Mouse (Mus musculus) left cerebral cortex, postnatal 14 days (tissue): ENCODE data around the gene Slc22a15. TPM values are rescaled to one million over a fixed set of nuclear protein-coding genes. Genes with fewer than 3 reads are reported as not detected.
"Not testable (repeated sequence)": the region's sequence is repeated elsewhere in the genome, so short reads cannot be mapped to it uniquely, and the experiment has no call there.

Source experiments
- DNase-seq, 2 experiments: peaks; one replicate each; pipeline ENCODE4 v3.0.0; 2021 to 2022; ENCODE audit warnings: low spot score in 2 of 2, mixed read lengths in 1 of 2
- intact Hi-C: fragments of 180-260 bp; cut with DNase I; formaldehyde crosslinking; loops from one replicate; pipeline ENCODE4 v1.15.1; 2025
- total RNA-seq, 2 experiments: library from RNA; stranded (reverse); gene quantifications; 2 replicates each; pipeline ENCODE4 v1.2.3; 2021

The Slc22a15 gene
- total RNA-seq, 2 experiments from 2014 or later = 8.3 to 9.3 TPM

- DNase-seq = no peak
- intact Hi-C loops = loop anchor here (10.0 kb wide), 1 partner anchor 415 kb away; no protein-coding TSS in a partner anchor
Observed at GRCm38 (mm10) chr3:101829881-101830616, 94.2 kb downstream of the Slc22a15 start.

- intact Hi-C loops = no loop called here
- DNase-seq = no peak
Observed at GRCm38 (mm10) chr3:101828595-101828994, 95.7 kb downstream of the Slc22a15 start.

GRCm38 (mm10) chr3:101827220-101827715, 97.0 kb downstream of the Slc22a15 start:
- intact Hi-C loops = no loop called here

GRCm38 (mm10) chr3:101824338-101824737, 99.9 kb downstream of the Slc22a15 start:
- intact Hi-C loops = no loop called here
- no peak for DNase-seq

More at GRCm38 (mm10) chr3:101827220-101827715, 97.0 kb downstream of the Slc22a15 start:
- DNase-seq = no peak

- no peak for DNase-seq
- intact Hi-C loops = no loop called here
Observed at GRCm38 (mm10) chr3:101822052-101822451, 102.2 kb downstream of the Slc22a15 start.

GRCm38 (mm10) chr3:101820708-101821107, 103.5 kb downstream of the Slc22a15 start:
- DNase-seq, intact Hi-C loops: not testable (repeated sequence)

- DNase-seq = no peak
- intact Hi-C loops = loop anchor here (10.0 kb wide), 2 partner anchors 501 to 841 kb away; no protein-coding TSS in a partner anchor
Observed at GRCm38 (mm10) chr3:101816006-101816405, 108.2 kb downstream of the Slc22a15 start.

GRCm38 (mm10) chr3:101814790-101815189, 109.5 kb downstream of the Slc22a15 start:
- no peak for DNase-seq

GRCm38 (mm10) chr3:101812341-101812962, 111.8 kb downstream of the Slc22a15 start:
- DNase-seq = peak; percentile 76 to 83
- intact Hi-C loops = loop anchor here (1.0 to 10.0 kb wide), 3 partner anchors 318 to 838 kb away; no protein-coding TSS in a partner anchor

More at GRCm38 (mm10) chr3:101814790-101815189, 109.5 kb downstream of the Slc22a15 start:
- intact Hi-C loops = loop anchor here (10.0 kb wide), 2 partner anchors 500 to 840 kb away; no protein-coding TSS in a partner anchor

GRCm38 (mm10) chr3:101811931-101812330, 112.3 kb downstream of the Slc22a15 start:
- no peak for DNase-seq
- intact Hi-C loops = loop anchor here (1.0 to 10.0 kb wide), 3 partner anchors 318 to 837 kb away; no protein-coding TSS in a partner anchor

- DNase-seq = no peak
- intact Hi-C loops = no loop called here
Observed at GRCm38 (mm10) chr3:101807646-101808045, 116.6 kb downstream of the Slc22a15 start.

- peak in 1 of 2 experiments; percentile 28 for DNase-seq
- intact Hi-C loops = no loop called here
Observed at GRCm38 (mm10) chr3:101806941-101807340, 117.3 kb downstream of the Slc22a15 start.

- intact Hi-C loops = no loop called here
- DNase-seq = peak; percentile 89 to 93
Observed at GRCm38 (mm10) chr3:101806149-101806548, 118.1 kb downstream of the Slc22a15 start.

Other genes with a start within 250 kb of the Slc22a15 start
- gene Mab21l3, start 75.5 kb downstream of the Slc22a15 start, total RNA-seq = under 1 TPM in 1 of 2 experiments, not detected in 1; 0.20 TPM
- under 1 TPM; 0.22 to 0.51 TPM for gene Nhlh2, start 85.6 kb upstream of the Slc22a15 start, total RNA-seq
- 1 to 10 TPM; 1.5 to 2.2 TPM for gene Casq2, start 162.0 kb upstream of the Slc22a15 start, total RNA-seq